Mouse (Mus musculus) stomach, embryonic 16.5 days (tissue): ENCODE data around the gene Ttc27. TPM values are rescaled to one million over a fixed set of nuclear protein-coding genes. Genes with fewer than 3 reads are reported as not detected.

Source experiments
- ATAC-seq: fragments of 200-750 bp; cut with Nextera tagmentation; 2 replicates; pipeline ENCODE4 v1.8.0; 2017; ENCODE audit warnings: moderate number of reproducible peaks, moderate TSS enrichment; ENCODE audit not compliant: insufficient read depth, low FRiP score
- H3K27ac ChIP-seq: fragments of 300-500 bp; sonication (generic); 2 replicates; pipeline ENCODE4 v1.5.1; 2014; ENCODE audit warnings: low read length
- H3K27me3 ChIP-seq: fragments of 300-500 bp; sonication (generic); 2 replicates; pipeline ENCODE4 v1.6.1; 2014; ENCODE audit warnings: low read length, control low read depth, mixed read lengths; ENCODE audit not compliant: control insufficient read depth, insufficient read depth
- H3K36me3 ChIP-seq: fragments of 300-500 bp; sonication (generic); 2 replicates; pipeline ENCODE4 v1.6.1; 2014; ENCODE audit warnings: low read length; ENCODE audit not compliant: control insufficient read depth, insufficient read depth
- H3K4me1 ChIP-seq: fragments of 300-500 bp; sonication (generic); 2 replicates; pipeline ENCODE4 v1.6.1; 2014; ENCODE audit warnings: low read length, control low read depth, mixed read lengths; ENCODE audit not compliant: control insufficient read depth, insufficient read depth
- H3K4me2 ChIP-seq: fragments of 300-500 bp; sonication (generic); 2 replicates; pipeline ENCODE4 v1.6.1; 2014; ENCODE audit warnings: low read depth, low read length, mixed read lengths
- H3K4me3 ChIP-seq: fragments of 300-500 bp; sonication (generic); replicated peaks from 2 replicates; pipeline ENCODE4 v1.5.1; 2014; ENCODE audit warnings: mild to moderate bottlenecking, low read length
- H3K9ac ChIP-seq: fragments of 300-500 bp; sonication (generic); 2 replicates; pipeline ENCODE4 v1.6.1; 2014; ENCODE audit warnings: low read length
- H3K9me3 ChIP-seq: fragments of 300-500 bp; sonication (generic); replicated peaks from 2 replicates; pipeline ENCODE4 v1.6.1; 2016; ENCODE audit warnings: low read length, control low read depth; ENCODE audit not compliant: control insufficient read depth
- WGBS: fragments of 180-500 bp; shearing (Covaris S2); extraction: QIAGEN DNeasy Blood & Tissue Kit; methylation state at CpG from one replicate; pipeline ENCODE4 v1.1.7; 2014; 5-methylcytosine and 5-hydroxymethylcytosine counted together
- polyA plus RNA-seq: library from polyadenylated mRNA; unstranded; fragments of >200 nt; fragmentation: Nextera tagmentation; extraction: Ambion mirVana; gene quantifications from 2 replicates; pipeline ENCODE4 v1.2.1, GENCODE M21; 2015

Ttc27 gene
- polyA plus RNA-seq, 1 experiment from 2014 or later: 19.7 TPM

DNA sequence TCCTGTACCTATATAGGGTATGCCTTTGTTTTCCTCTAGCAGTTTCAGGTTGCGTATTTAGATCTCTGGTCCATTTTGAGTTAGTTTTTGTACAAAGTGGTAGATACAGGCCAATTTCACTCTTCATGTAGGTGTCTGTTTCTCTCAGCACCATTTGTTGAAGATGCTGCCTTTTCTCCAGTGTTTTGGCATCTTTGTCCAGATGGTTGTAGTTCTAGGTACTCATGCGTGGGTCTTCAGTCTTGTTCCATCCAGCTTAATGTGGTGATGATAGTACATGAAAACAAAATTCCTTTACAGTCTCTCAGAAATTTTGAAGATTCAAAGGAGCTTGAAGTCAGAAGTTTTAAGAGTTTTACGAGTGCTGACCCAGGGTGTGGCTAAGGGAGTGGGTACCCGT, 54.8 kb downstream of the Ttc27 start:
- no peak overlapping the region for H3K4me2 ChIP-seq
- peaks cover 2% of the 10 kb centered on the region; the same call in 1 of the 2 replicates for H3K4me1 ChIP-seq
- ATAC-seq: no peak
- H3K36me3 ChIP-seq: no peaks in the 10 kb centered on the region
- H3K27me3 ChIP-seq: no peaks in the 10 kb centered on the region
- H3K27ac ChIP-seq: no peak overlapping the region
- no peak overlapping the region for H3K4me3 ChIP-seq
- no peak overlapping the region for H3K9ac ChIP-seq
- 89% methylated on average over 4 of the region's 4 CpGs for WGBS
- H3K9me3 ChIP-seq: no peaks in the 10 kb centered on the region

DNA sequence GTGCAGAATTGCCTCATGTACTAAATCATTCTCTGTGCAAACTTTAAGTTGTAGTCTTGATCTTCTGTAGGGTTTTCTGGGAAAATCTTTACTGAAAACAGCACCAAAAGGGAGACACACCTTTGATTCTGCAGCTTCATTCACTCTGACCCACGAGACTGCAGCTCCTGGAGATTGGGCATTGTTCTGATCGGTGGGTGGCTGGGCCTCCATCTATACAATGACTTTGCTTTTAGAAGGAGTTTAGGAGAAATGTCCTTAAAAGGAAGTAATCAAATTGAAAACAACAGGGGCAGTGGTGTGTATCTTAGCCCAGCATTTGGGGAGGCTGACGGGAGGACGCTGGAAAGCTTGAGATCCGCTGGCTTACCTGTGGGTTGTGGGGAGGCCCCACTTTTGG, 56.0 kb downstream of the Ttc27 start:
- Histone ChIP-seq H3K9me3 (no peaks in the 10 kb centered on the region), H3K4me2 (no peak overlapping the region), H3K9ac (no peak overlapping the region), H3K36me3 (no peaks in the 10 kb centered on the region), H3K4me1 (peaks cover 2% of the 10 kb centered on the region; the same call in 1 of the 2 replicates), H3K27me3 (no peaks in the 10 kb centered on the region), H3K27ac (no peak overlapping the region), H3K4me3 (no peak overlapping the region)
- no peak for ATAC-seq
- WGBS: 79% methylated on average over 5 of the region's 5 CpGs

DNA sequence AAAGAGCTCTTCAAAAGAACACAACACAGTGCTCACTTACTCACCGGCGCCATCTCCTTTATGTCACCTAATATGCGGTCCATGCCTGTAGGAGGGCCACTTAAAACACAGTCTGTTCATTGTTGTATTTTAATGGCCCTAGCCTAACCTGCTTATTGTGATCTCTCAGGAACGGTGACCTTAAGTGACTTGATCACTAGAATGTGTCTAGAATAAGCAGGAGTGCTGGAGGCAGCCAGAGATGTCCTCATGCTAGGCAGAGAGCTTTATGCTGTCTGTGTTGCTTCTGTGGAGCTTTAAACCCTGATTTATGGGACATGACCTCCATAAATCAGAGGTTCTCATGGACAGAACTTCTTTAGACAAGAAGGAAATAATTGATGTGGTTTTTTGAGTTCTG, 62.6 kb downstream of the Ttc27 start:
- Histone ChIP-seq H3K36me3 (no peaks in the 10 kb centered on the region), H3K27me3 (no peaks in the 10 kb centered on the region), H3K27ac (no peak overlapping the region), H3K9me3 (no peaks in the 10 kb centered on the region), H3K4me1 (no peaks in the 10 kb centered on the region), H3K4me3 (no peak overlapping the region), H3K4me2 (no peak overlapping the region), H3K9ac (no peak overlapping the region)
- 87% methylated on average over 4 of the region's 4 CpGs for WGBS
- ATAC-seq: no peak

DNA sequence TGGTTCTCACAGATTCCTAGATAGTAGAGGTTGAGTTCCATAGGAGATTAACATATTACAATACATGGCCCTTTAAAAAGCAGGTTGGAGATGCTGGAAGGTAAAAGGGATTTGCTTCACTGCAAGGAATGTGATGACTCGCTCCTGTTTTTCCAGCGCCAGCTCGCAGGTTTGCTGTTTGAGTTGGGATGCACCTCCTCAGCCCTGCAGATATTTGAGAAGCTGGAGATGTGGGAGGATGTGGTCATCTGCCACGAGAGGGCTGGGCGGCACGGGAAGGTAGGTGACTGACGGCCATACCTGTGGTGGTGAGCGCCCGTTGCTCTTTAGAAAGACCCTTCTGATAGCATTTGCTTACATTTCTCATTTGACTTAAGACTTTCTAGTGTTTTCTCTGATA, 63.1 kb downstream of the Ttc27 start:
- Histone ChIP-seq H3K4me3 (no peak overlapping the region), H3K27ac (no peak overlapping the region), H3K9me3 (no peaks in the 10 kb centered on the region), H3K4me2 (no peak overlapping the region), H3K27me3 (no peaks in the 10 kb centered on the region), H3K4me1 (no peaks in the 10 kb centered on the region), H3K36me3 (no peaks in the 10 kb centered on the region), H3K9ac (no peak overlapping the region)
- no peak for ATAC-seq
- WGBS: 75% methylated on average over 9 of the region's 9 CpGs

DNA sequence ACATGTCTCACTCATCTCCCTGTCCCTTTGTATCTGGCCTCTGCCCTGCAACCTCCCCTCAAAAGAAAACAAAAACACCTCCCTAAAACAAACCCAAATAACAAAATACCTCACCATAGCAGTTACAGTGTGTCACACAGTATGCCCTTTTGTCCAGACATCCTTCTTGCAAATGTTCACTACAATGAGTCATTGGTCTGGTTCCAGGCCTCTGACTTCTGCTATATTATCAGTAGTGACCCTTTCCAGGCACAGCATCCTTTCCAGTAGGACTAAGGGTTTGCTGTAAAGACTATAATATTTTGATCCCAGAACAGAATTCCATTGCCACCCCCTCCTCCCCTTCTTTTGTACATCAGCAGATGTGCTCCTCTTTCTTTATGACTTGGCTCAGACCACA, 64.4 kb downstream of the Ttc27 start:
- H3K27ac ChIP-seq: no peak overlapping the region
- H3K4me2 ChIP-seq: no peak overlapping the region
- H3K36me3 ChIP-seq: no peaks in the 10 kb centered on the region
- H3K9me3 ChIP-seq: no peaks in the 10 kb centered on the region
- H3K4me1 ChIP-seq: no peaks in the 10 kb centered on the region
- no peaks in the 10 kb centered on the region for H3K27me3 ChIP-seq
- no peak overlapping the region for H3K4me3 ChIP-seq
- no peak for ATAC-seq
- no peak overlapping the region for H3K9ac ChIP-seq

DNA sequence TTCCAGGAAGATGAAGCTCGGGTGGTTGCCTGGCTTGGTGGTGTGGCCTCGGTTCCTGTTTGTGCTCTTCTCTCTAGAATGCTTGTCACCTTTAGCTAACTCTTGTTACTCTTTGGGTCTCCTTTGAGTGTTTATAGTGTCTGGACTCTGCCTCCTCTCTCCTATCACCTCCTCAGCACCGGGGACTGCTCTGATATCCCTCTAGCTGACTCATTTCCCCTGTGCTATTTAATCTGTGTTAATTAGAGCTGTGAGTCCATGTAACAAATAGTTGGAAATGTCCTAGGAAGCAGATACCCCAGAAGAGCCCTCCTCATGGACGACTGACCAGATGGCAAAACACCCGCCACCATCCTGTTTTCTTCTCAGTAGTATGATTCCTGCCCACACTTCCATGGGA, 68.1 kb downstream of the Ttc27 start:
- WGBS: 80% methylated on average over 5 of the region's 5 CpGs
- no peak for ATAC-seq

DNA sequence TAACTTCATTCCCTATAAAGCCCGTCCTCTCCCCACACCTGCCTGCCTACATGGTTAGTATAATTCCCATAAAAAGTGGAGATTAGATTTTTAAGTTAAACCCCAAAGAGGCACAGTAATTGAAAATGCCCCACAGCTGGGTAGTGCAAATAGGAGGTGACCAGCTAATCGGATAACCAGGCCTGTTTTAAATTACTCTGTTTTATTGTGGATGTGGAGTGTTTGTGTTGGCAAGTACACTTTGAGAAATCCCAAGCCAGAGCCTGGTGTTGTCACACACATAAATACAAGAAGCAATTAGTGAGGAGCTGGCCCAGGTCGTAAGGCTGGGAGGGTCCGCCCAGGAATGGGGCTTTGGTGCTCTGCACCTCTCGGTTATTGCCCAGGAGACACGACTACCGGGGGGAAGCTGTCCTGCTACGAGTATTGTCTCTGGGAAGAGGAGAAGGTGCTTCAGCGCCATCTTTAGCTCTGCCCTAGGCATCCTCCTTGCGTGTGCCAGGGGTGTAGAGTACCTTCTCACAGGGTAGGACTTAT, 68.7 kb downstream of the Ttc27 start:
- H3K4me1 ChIP-seq: no peaks in the 10 kb centered on the region
- H3K4me2 ChIP-seq: no peak overlapping the region
- no peaks in the 10 kb centered on the region for H3K27me3 ChIP-seq
- WGBS: 84% methylated on average over 10 of the region's 10 CpGs
- no peaks in the 10 kb centered on the region for H3K36me3 ChIP-seq
- ATAC-seq: no peak
- H3K9ac ChIP-seq: no peak overlapping the region
- no peaks in the 10 kb centered on the region for H3K9me3 ChIP-seq
- no peak overlapping the region for H3K4me3 ChIP-seq
- H3K27ac ChIP-seq: no peak overlapping the region

More for the DNA sequence above, 68.1 kb downstream of the Ttc27 start:
- no peak overlapping the region for H3K4me3 ChIP-seq
- H3K27me3 ChIP-seq: no peaks in the 10 kb centered on the region
- no peak overlapping the region for H3K4me2 ChIP-seq
- H3K9ac ChIP-seq: no peak overlapping the region
- H3K4me1 ChIP-seq: no peaks in the 10 kb centered on the region
- no peaks in the 10 kb centered on the region for H3K36me3 ChIP-seq
- H3K9me3 ChIP-seq: no peaks in the 10 kb centered on the region
- no peak overlapping the region for H3K27ac ChIP-seq

DNA sequence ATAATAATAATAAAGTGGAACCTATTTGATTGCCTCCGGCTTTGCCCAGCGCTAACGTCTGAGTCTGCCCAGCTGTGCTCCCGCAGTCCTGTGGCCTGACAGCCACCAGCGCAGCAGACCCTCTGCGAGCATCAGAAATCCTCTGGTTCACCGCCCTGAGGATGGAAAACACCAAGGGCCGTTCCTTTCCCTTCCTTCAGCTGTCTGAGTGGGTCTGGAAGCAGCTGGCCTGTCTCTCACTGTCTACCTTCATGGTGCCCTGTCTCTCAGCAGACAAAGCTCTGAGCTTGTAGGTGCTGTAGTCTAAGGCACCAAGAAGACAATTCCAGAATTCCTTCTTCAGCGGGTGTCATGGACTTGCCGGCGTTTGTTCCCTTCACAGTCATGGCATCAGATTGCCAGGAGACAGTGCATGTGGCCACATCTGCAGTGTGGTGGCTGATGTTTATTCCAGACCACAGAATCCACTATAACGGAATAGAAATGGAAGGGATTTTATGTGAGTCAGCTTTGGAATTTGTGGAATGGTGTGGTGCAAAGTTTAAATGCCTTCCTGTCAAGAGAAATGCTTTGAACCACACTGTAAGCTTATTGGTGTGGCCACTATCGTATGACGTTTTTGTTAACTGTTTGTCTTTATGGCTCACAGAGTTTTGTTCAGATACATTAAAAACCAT, 78.6 kb downstream of the Ttc27 start:
- Histone ChIP-seq H3K9me3 (no peaks in the 10 kb centered on the region), H3K9ac (no peak overlapping the region), H3K27me3 (no peaks in the 10 kb centered on the region), H3K36me3 (no peaks in the 10 kb centered on the region), H3K4me2 (no peak overlapping the region), H3K27ac (no peak overlapping the region), H3K4me3 (no peak overlapping the region), H3K4me1 (no peaks in the 10 kb centered on the region)
- ATAC-seq: no peak
- 68% methylated on average over 14 of the region's 14 CpGs for WGBS

DNA sequence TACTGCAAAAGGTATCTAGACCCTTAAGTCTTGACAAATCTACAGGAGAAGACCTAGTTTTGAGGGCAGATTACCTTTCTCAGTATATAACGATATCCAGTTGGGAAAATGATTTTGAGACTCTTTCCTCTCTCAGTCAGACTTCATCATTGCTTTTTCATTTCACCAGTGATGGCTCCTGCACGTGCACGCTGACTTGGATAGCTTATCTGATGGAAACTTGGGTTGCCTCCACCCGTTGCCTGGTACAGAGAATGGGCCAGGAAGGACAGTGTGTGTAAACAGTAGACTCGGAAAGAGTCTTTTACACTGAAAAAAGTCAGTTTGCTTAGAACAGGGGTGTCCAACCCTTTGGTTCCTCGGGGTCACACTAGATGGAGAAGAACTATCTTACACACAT, 82.3 kb downstream of the Ttc27 start:
- no peak for ATAC-seq
- no peaks in the 10 kb centered on the region for H3K36me3 ChIP-seq
- no peak overlapping the region for H3K9ac ChIP-seq

More for the DNA sequence above, 82.3 kb downstream of the Ttc27 start:
- H3K27me3 ChIP-seq: no peaks in the 10 kb centered on the region
- no peak overlapping the region for H3K27ac ChIP-seq
- 72% methylated on average over 6 of the region's 6 CpGs for WGBS
- H3K9me3 ChIP-seq: no peaks in the 10 kb centered on the region
- no peaks in the 10 kb centered on the region for H3K4me1 ChIP-seq
- H3K4me2 ChIP-seq: no peak overlapping the region
- no peak overlapping the region for H3K4me3 ChIP-seq
